Mouse (Mus musculus) hindbrain, embryonic 16.5 days (tissue): Measurements from ENCODE around the gene Kcnj6. TPM values are rescaled to one million over a fixed set of nuclear protein-coding genes. Genes with fewer than 3 reads are reported as not detected.
A peak's percentile ranks its signal among the peaks of the same experiment; 100 is the strongest.

Source experiments
- ATAC-seq: fragments of 200-750 bp; cut with Nextera tagmentation; 2 replicates; pipeline ENCODE4 v1.8.0; 2017; ENCODE audit warnings: moderate TSS enrichment, moderate library complexity
- H3K27ac ChIP-seq: fragments of 300-500 bp; sonication (generic); 2 replicates; pipeline ENCODE4 v1.5.1; 2014; ENCODE audit warnings: low read depth, mild to moderate bottlenecking, control low read depth, low read length, moderate library complexity
- H3K27me3 ChIP-seq: fragments of 300-500 bp; sonication (generic); replicated peaks from 2 replicates; pipeline ENCODE4 v1.6.1; 2014; ENCODE audit warnings: low read length; ENCODE audit not compliant: control insufficient read depth, insufficient read depth
- H3K36me3 ChIP-seq: fragments of 300-500 bp; sonication (generic); 2 replicates; pipeline ENCODE4 v1.6.1; 2014; ENCODE audit warnings: mild to moderate bottlenecking, low read length, moderate library complexity, mixed read lengths; ENCODE audit not compliant: control insufficient read depth, insufficient read depth
- H3K4me1 ChIP-seq: fragments of 300-500 bp; sonication (generic); 2 replicates; pipeline ENCODE4 v1.6.1; 2014; ENCODE audit warnings: low read depth, low read length; ENCODE audit not compliant: control insufficient read depth, insufficient read depth
- H3K4me2 ChIP-seq: fragments of 300-500 bp; sonication (generic); 2 replicates; pipeline ENCODE4 v1.6.1; 2014; ENCODE audit warnings: mild to moderate bottlenecking, low read length, control low read depth, moderate library complexity
- H3K4me3 ChIP-seq: fragments of 300-500 bp; sonication (generic); 2 replicates; pipeline ENCODE4 v1.5.1; 2014; ENCODE audit warnings: mild to moderate bottlenecking, low read length, control low read depth, moderate library complexity
- H3K9ac ChIP-seq: fragments of 300-500 bp; sonication (generic); 2 replicates; pipeline ENCODE4 v1.6.1; 2014; ENCODE audit warnings: low read depth, mild to moderate bottlenecking, control low read depth, low read length, moderate library complexity
- H3K9me3 ChIP-seq: fragments of 300-500 bp; sonication (generic); 2 replicates; pipeline ENCODE4 v1.6.1; 2014; ENCODE audit warnings: mild to moderate bottlenecking, low read length, moderate library complexity; ENCODE audit not compliant: control insufficient read depth
- WGBS: fragments of 180-500 bp; shearing (Covaris S2); extraction: QIAGEN DNeasy Blood & Tissue Kit; methylation state at CpG from one replicate; pipeline ENCODE4 v1.1.7; 2014; 5-methylcytosine and 5-hydroxymethylcytosine counted together
- polyA plus RNA-seq: library from polyadenylated mRNA; unstranded; fragments of >200 nt; fragmentation: Nextera tagmentation; extraction: Ambion mirVana; gene quantifications from 2 replicates; pipeline ENCODE4 v1.2.1, GENCODE M21; 2015

The Kcnj6 gene
- 3.8 and 6.2 TPM in 2 replicates for polyA plus RNA-seq

GRCm38 (mm10) chr16:94997340-94997849, at the start of gene Kcnj6:
TSS of gene Kcnj6 (minus strand) at chr16:94997701.
- WGBS = 0% methylated on average over 43 of the region's 43 CpGs
- H3K27ac ChIP-seq = peak within 1 kb of the TSS; percentile 76
- H3K9ac ChIP-seq = peak within 1 kb of the TSS; percentile 72
- no peaks in the 10 kb centered on the region for H3K27me3 ChIP-seq
- no peaks in the 10 kb centered on the region for H3K9me3 ChIP-seq
- peak within 1 kb of the TSS; percentile 57 for H3K4me3 ChIP-seq
- H3K36me3 ChIP-seq = no peaks in the 10 kb centered on the region
- H3K4me2 ChIP-seq = peak within 1 kb of the TSS; percentile 71
- ATAC-seq = peak; percentile 90
- peaks cover 14% of the 10 kb centered on the region for H3K4me1 ChIP-seq

GRCm38 (mm10) chr16:95009937-95010336, 12.4 kb upstream of the Kcnj6 start:
- Histone ChIP-seq H3K9ac (no peak overlapping the region), H3K27ac (no peak overlapping the region), H3K36me3 (no peaks in the 10 kb centered on the region), H3K4me1 (no peaks in the 10 kb centered on the region), H3K4me2 (no peak overlapping the region), H3K27me3 (no peaks in the 10 kb centered on the region), H3K9me3 (no peaks in the 10 kb centered on the region), H3K4me3 (no peak overlapping the region)
- 94% methylated on average over 3 of the region's 3 CpGs for WGBS
- no peak for ATAC-seq

GRCm38 (mm10) chr16:95004599-95004998, 7.1 kb upstream of the Kcnj6 start:
- no peak overlapping the region for H3K4me2 ChIP-seq
- no peaks in the 10 kb centered on the region for H3K9me3 ChIP-seq
- H3K4me3 ChIP-seq = no peak overlapping the region
- no peaks in the 10 kb centered on the region for H3K27me3 ChIP-seq
- H3K27ac ChIP-seq = no peak overlapping the region
- ATAC-seq = no peak
- WGBS = 31% methylated on average over 8 of the region's 8 CpGs
- no peak overlapping the region for H3K9ac ChIP-seq
- H3K36me3 ChIP-seq = no peaks in the 10 kb centered on the region
- peaks cover under 1% of the 10 kb centered on the region for H3K4me1 ChIP-seq

- ATAC-seq = no peak
- WGBS = 59% methylated on average over 5 of the region's 5 CpGs
- Histone ChIP-seq H3K27ac (no peak overlapping the region), H3K36me3 (no peaks in the 10 kb centered on the region), H3K9ac (0 out of 2 replicates have a peak overlapping the region, but pooled peaks have one; percentile 9), H3K4me1 (peaks cover 11% of the 10 kb centered on the region), H3K4me2 (no peak overlapping the region), H3K4me3 (no peak overlapping the region), H3K27me3 (no peaks in the 10 kb centered on the region), H3K9me3 (no peaks in the 10 kb centered on the region)
Measured at GRCm38 (mm10) chr16:94999551-94999950, 2.0 kb upstream of the Kcnj6 start.

- no peak overlapping the region for H3K27ac ChIP-seq
- H3K4me2 ChIP-seq = no peak overlapping the region
- no peaks in the 10 kb centered on the region for H3K9me3 ChIP-seq
- no peak overlapping the region for H3K9ac ChIP-seq
- H3K4me1 ChIP-seq = peaks cover 11% of the 10 kb centered on the region
- H3K27me3 ChIP-seq = no peaks in the 10 kb centered on the region
- H3K4me3 ChIP-seq = no peak overlapping the region
- WGBS = 13% methylated on average over 3 of the region's 3 CpGs
- no peak for ATAC-seq
- no peaks in the 10 kb centered on the region for H3K36me3 ChIP-seq
Measured at GRCm38 (mm10) chr16:94999019-94999418, 1.5 kb upstream of the Kcnj6 start.

GRCm38 (mm10) chr16:94996791-94997281, 665 bp downstream of the Kcnj6 start:
- ATAC-seq = peak; percentile 41
- Histone ChIP-seq H3K4me1 (peaks cover 14% of the 10 kb centered on the region), H3K9ac (peak overlapping the region; percentile 72), H3K27me3 (no peaks in the 10 kb centered on the region), H3K4me2 (peak overlapping the region; percentile 71), H3K27ac (peak overlapping the region; percentile 76), H3K9me3 (no peaks in the 10 kb centered on the region), H3K36me3 (no peaks in the 10 kb centered on the region), H3K4me3 (peak overlapping the region; percentile 57)
- 7% methylated on average over 16 of the region's 16 CpGs for WGBS

GRCm38 (mm10) chr16:94995542-94996131, 1.9 kb downstream of the Kcnj6 start:
- no peak overlapping the region for H3K27ac ChIP-seq
- ATAC-seq = no peak
- WGBS = 10% methylated on average over 13 of the region's 13 CpGs
- H3K36me3 ChIP-seq = no peaks in the 10 kb centered on the region
- H3K9ac ChIP-seq = peak overlapping the region; percentile 53
- H3K4me1 ChIP-seq = peaks cover 14% of the 10 kb centered on the region
- no peaks in the 10 kb centered on the region for H3K9me3 ChIP-seq
- peak overlapping the region; percentile 57 for H3K4me3 ChIP-seq
- H3K4me2 ChIP-seq = peak overlapping the region; percentile 71
- H3K27me3 ChIP-seq = no peaks in the 10 kb centered on the region

- H3K27me3 ChIP-seq = no peaks in the 10 kb centered on the region
- peak overlapping the region; percentile 57 for H3K4me3 ChIP-seq
- WGBS = 55% methylated on average over 4 of the region's 4 CpGs
- no peak overlapping the region for H3K27ac ChIP-seq
- H3K36me3 ChIP-seq = no peaks in the 10 kb centered on the region
- no peak overlapping the region for H3K9ac ChIP-seq
- no peaks in the 10 kb centered on the region for H3K9me3 ChIP-seq
- peak overlapping the region; percentile 71 for H3K4me2 ChIP-seq
- no peak for ATAC-seq
- H3K4me1 ChIP-seq = peaks cover 14% of the 10 kb centered on the region
Measured at GRCm38 (mm10) chr16:94994924-94995323, 2.6 kb downstream of the Kcnj6 start.

- Histone ChIP-seq H3K36me3 (no peaks in the 10 kb centered on the region), H3K4me1 (peaks cover 11% of the 10 kb centered on the region; the same call in 1 of the 2 replicates), H3K27me3 (no peaks in the 10 kb centered on the region), H3K4me3 (peak overlapping the region; percentile 57), H3K9me3 (no peaks in the 10 kb centered on the region), H3K4me2 (peak overlapping the region; percentile 71), H3K9ac (no peak overlapping the region), H3K27ac (no peak overlapping the region)
- 84% methylated on average over 3 of the region's 3 CpGs for WGBS
- ATAC-seq = no peak
Measured at GRCm38 (mm10) chr16:94994148-94994547, 3.4 kb downstream of the Kcnj6 start.
